Mouse (Mus musculus): ENCODE results near the gene 1700056E22Rik. TPM values are rescaled to one million over a fixed set of nuclear protein-coding genes. Genes with fewer than 3 reads are reported as not detected.

The 1700056E22Rik gene
- 0.65 and 2.1 TPM in 2 replicates for polyA plus RNA-seq (2012; rRNA removed; ENCODE audit: low replicate concordance)

GRCm38 (mm10) chr1:184034011-184034557 lies at the start of gene 1700056E22Rik:
1700056E22Rik (minus strand) TSS chr1:184034301.

GRCm38 (mm10) chr1:184013106-184013505 lies 21.0 kb downstream of the 1700056E22Rik start, which contains the start of gene Dusp10:
Dusp10 (plus strand) TSS chr1:184013302.

Other genes starting within 250 kb of the 1700056E22Rik start
- gene Dusp10, start 21.0 kb downstream of the 1700056E22Rik start, polyA plus RNA-seq (2012; rRNA removed; ENCODE audit: low replicate concordance) = 5.5 and 8.9 TPM in 2 replicates

Measured in duodenum, adult 2 months (tissue).